Mouse (Mus musculus): ENCODE results near the gene H60b. TPM values are rescaled to one million over a fixed set of nuclear protein-coding genes. Genes with fewer than 3 reads are reported as not detected.
"Not testable (repeated sequence)": the region's sequence is repeated elsewhere in the genome, so short reads cannot be mapped to it uniquely, and the experiment has no call there.

Gene H60b
- polyA plus RNA-seq (2015; fragmentation: Nextera tagmentation; extraction: Ambion mirVana): 0.35 and 0.57 TPM in 2 replicates

GRCm38 (mm10) chr10:22158310-22158999 is at the start of gene H60b, which contains the start of gene Raet1e:
Gene H60b (plus strand): TSS chr10:22158586.
Gene Raet1e (plus strand): TSS chr10:22158569.
- H3K4me1 ChIP-seq (ENCODE audit: control insufficient read depth, insufficient read depth, low read length); H3K9ac ChIP-seq (ENCODE audit: low read depth, low read length); H3K36me3 ChIP-seq (ENCODE audit: control insufficient read depth, insufficient read depth, low read length); H3K9me3 ChIP-seq (replicated peaks; ENCODE audit: control insufficient read depth, low read length, poor library complexity, severe bottlenecking); H3K27ac ChIP-seq (ENCODE audit: low read length): not testable (repeated sequence)
- peaks cover 26% of the 10 kb centered on the region for H3K27me3 ChIP-seq (ENCODE audit: control insufficient read depth, insufficient read depth, low read depth, low read length)
- H3K4me3 ChIP-seq (ENCODE audit: low read depth, low read length): peak within 1 kb of the TSS; percentile 22
- WGBS: under 1% methylated on average over 48 of the region's 48 CpGs
- peak within 1 kb of the TSS; percentile 51 for H3K4me2 ChIP-seq (ENCODE audit: low read length)
- ATAC-seq: peak; percentile 51

- no peak overlapping the region for H3K27ac ChIP-seq (ENCODE audit: low read length)
- 1% methylated on average over 19 of the region's 19 CpGs for WGBS
- ATAC-seq: peak; percentile 80
- no peaks in the 10 kb centered on the region; the same call in 1 of the 2 replicates for H3K9me3 ChIP-seq (replicated peaks; ENCODE audit: control insufficient read depth, low read length, poor library complexity, severe bottlenecking)
- peak overlapping the region; percentile 70 for H3K4me2 ChIP-seq (ENCODE audit: low read length)
- H3K9ac ChIP-seq (ENCODE audit: low read depth, low read length): peak overlapping the region; percentile 65
- no peaks in the 10 kb centered on the region for H3K27me3 ChIP-seq (ENCODE audit: control insufficient read depth, insufficient read depth, low read depth, low read length)
- H3K4me1 ChIP-seq (ENCODE audit: control insufficient read depth, insufficient read depth, low read length): no peaks in the 10 kb centered on the region
- H3K36me3 ChIP-seq (ENCODE audit: control insufficient read depth, insufficient read depth, low read length): no peaks in the 10 kb centered on the region
- peak overlapping the region; percentile 44 for H3K4me3 ChIP-seq (ENCODE audit: low read depth, low read length)
These were observed 17.6 kb upstream of the H60b start for GRCm38 (mm10) chr10:22140665-22141280.

GRCm38 (mm10) chr10:22142194-22142593 is 16.2 kb upstream of the H60b start:
- not testable (repeated sequence) for H3K36me3 ChIP-seq (ENCODE audit: control insufficient read depth, insufficient read depth, low read length); H3K4me1 ChIP-seq (ENCODE audit: control insufficient read depth, insufficient read depth, low read length); H3K4me3 ChIP-seq (ENCODE audit: low read depth, low read length); H3K4me2 ChIP-seq (ENCODE audit: low read length); H3K9ac ChIP-seq (ENCODE audit: low read depth, low read length); H3K9me3 ChIP-seq (replicated peaks; ENCODE audit: control insufficient read depth, low read length, poor library complexity, severe bottlenecking); H3K27ac ChIP-seq (ENCODE audit: low read length); ATAC-seq; H3K27me3 ChIP-seq (ENCODE audit: control insufficient read depth, insufficient read depth, low read depth, low read length)
- 88% methylated on average over 1 of the region's 1 CpGs for WGBS

- H3K27ac ChIP-seq (ENCODE audit: low read length): no peak overlapping the region
- H3K9ac ChIP-seq (ENCODE audit: low read depth, low read length): no peak overlapping the region
- no peaks in the 10 kb centered on the region for H3K27me3 ChIP-seq (ENCODE audit: control insufficient read depth, insufficient read depth, low read depth, low read length)
- H3K36me3 ChIP-seq (ENCODE audit: control insufficient read depth, insufficient read depth, low read length): no peaks in the 10 kb centered on the region
- no peak overlapping the region for H3K4me3 ChIP-seq (ENCODE audit: low read depth, low read length)
- WGBS: 82% methylated on average over 5 of the region's 5 CpGs
- ATAC-seq: no peak
- H3K9me3 ChIP-seq (replicated peaks; ENCODE audit: control insufficient read depth, low read length, poor library complexity, severe bottlenecking): no peaks in the 10 kb centered on the region; the same call in 1 of the 2 replicates
- no peak overlapping the region for H3K4me2 ChIP-seq (ENCODE audit: low read length)
- no peaks in the 10 kb centered on the region for H3K4me1 ChIP-seq (ENCODE audit: control insufficient read depth, insufficient read depth, low read length)
These were observed 15.5 kb upstream of the H60b start for GRCm38 (mm10) chr10:22142926-22143325.

- Histone ChIP-seq H3K27ac (ENCODE audit: low read length) (no peak overlapping the region), H3K4me3 (ENCODE audit: low read depth, low read length) (peak overlapping the region; percentile 50), H3K4me2 (ENCODE audit: low read length) (peak overlapping the region; percentile 84), H3K9ac (ENCODE audit: low read depth, low read length) (peak overlapping the region; percentile 61), H3K4me1 (ENCODE audit: control insufficient read depth, insufficient read depth, low read length) (peaks cover 11% of the 10 kb centered on the region), H3K27me3 (ENCODE audit: control insufficient read depth, insufficient read depth, low read depth, low read length) (peaks cover 16% of the 10 kb centered on the region; the same call in 1 of the 2 replicates), H3K9me3 (replicated peaks; ENCODE audit: control insufficient read depth, low read length, poor library complexity, severe bottlenecking) (no peaks in the 10 kb centered on the region), H3K36me3 (ENCODE audit: control insufficient read depth, insufficient read depth, low read length) (no peaks in the 10 kb centered on the region)
- ATAC-seq: peak; percentile 86
- 0% methylated on average over 42 of the region's 50 CpGs for WGBS
These were observed 9.8 kb upstream of the H60b start for GRCm38 (mm10) chr10:22148441-22149072.

GRCm38 (mm10) chr10:22149073-22149690 is 9.2 kb upstream of the H60b start, which contains the start of gene E030030I06Rik:
Gene E030030I06Rik (minus strand): TSS chr10:22149270.
- H3K36me3 ChIP-seq (ENCODE audit: control insufficient read depth, insufficient read depth, low read length): no peaks in the 10 kb centered on the region
- no peaks in the 10 kb centered on the region for H3K9me3 ChIP-seq (replicated peaks; ENCODE audit: control insufficient read depth, low read length, poor library complexity, severe bottlenecking)
- H3K27me3 ChIP-seq (ENCODE audit: control insufficient read depth, insufficient read depth, low read depth, low read length): peaks cover 16% of the 10 kb centered on the region; the same call in 1 of the 2 replicates
- H3K4me1 ChIP-seq (ENCODE audit: control insufficient read depth, insufficient read depth, low read length): peaks cover 11% of the 10 kb centered on the region
- H3K9ac ChIP-seq (ENCODE audit: low read depth, low read length): peak within 1 kb of the TSS; percentile 61
- H3K27ac ChIP-seq (ENCODE audit: low read length): no peak within 1 kb of the TSS
- peak within 1 kb of the TSS; percentile 50 for H3K4me3 ChIP-seq (ENCODE audit: low read depth, low read length)
- ATAC-seq: peak; percentile 44; the same call in 1 of the 2 replicates
- WGBS: under 1% methylated on average over 32 of the region's 37 CpGs
- peak within 1 kb of the TSS; percentile 84 for H3K4me2 ChIP-seq (ENCODE audit: low read length)

- no peak for ATAC-seq
- under 1% methylated on average over 48 of the region's 50 CpGs for WGBS
These were observed 8.5 kb upstream of the H60b start for GRCm38 (mm10) chr10:22149691-22150465.

GRCm38 (mm10) chr10:22150593-22150992 is 7.8 kb upstream of the H60b start:
- peak overlapping the region; percentile 12; the same call in 1 of the 2 replicates for H3K4me3 ChIP-seq (ENCODE audit: low read depth, low read length)
- peak overlapping the region; percentile 9; the same call in 1 of the 2 replicates for H3K4me2 ChIP-seq (ENCODE audit: low read length)
- H3K36me3 ChIP-seq (ENCODE audit: control insufficient read depth, insufficient read depth, low read length): no peaks in the 10 kb centered on the region
- ATAC-seq: no peak
- peaks cover 20% of the 10 kb centered on the region for H3K27me3 ChIP-seq (ENCODE audit: control insufficient read depth, insufficient read depth, low read depth, low read length)
- 0% methylated on average over 27 of the region's 27 CpGs for WGBS
- H3K9me3 ChIP-seq (replicated peaks; ENCODE audit: control insufficient read depth, low read length, poor library complexity, severe bottlenecking): no peaks in the 10 kb centered on the region
- no peak overlapping the region for H3K27ac ChIP-seq (ENCODE audit: low read length)
- no peak overlapping the region for H3K9ac ChIP-seq (ENCODE audit: low read depth, low read length)
- peaks cover 11% of the 10 kb centered on the region for H3K4me1 ChIP-seq (ENCODE audit: control insufficient read depth, insufficient read depth, low read length)

More at GRCm38 (mm10) chr10:22149691-22150465, 8.5 kb upstream of the H60b start:
- H3K9ac ChIP-seq (ENCODE audit: low read depth, low read length): no peak overlapping the region
- H3K4me3 ChIP-seq (ENCODE audit: low read depth, low read length): peak overlapping the region; percentile 50
- peak overlapping the region; percentile 84 for H3K4me2 ChIP-seq (ENCODE audit: low read length)
- H3K9me3 ChIP-seq (replicated peaks; ENCODE audit: control insufficient read depth, low read length, poor library complexity, severe bottlenecking): no peaks in the 10 kb centered on the region
- H3K4me1 ChIP-seq (ENCODE audit: control insufficient read depth, insufficient read depth, low read length): peaks cover 11% of the 10 kb centered on the region
- peaks cover 16% of the 10 kb centered on the region; the same call in 1 of the 2 replicates for H3K27me3 ChIP-seq (ENCODE audit: control insufficient read depth, insufficient read depth, low read depth, low read length)
- no peaks in the 10 kb centered on the region for H3K36me3 ChIP-seq (ENCODE audit: control insufficient read depth, insufficient read depth, low read length)
- no peak overlapping the region for H3K27ac ChIP-seq (ENCODE audit: low read length)
